Mouse (Mus musculus) gastrocnemius, postnatal 25 days (tissue): ENCODE data around the gene Ppp2r2c. TPM values are rescaled to one million over a fixed set of nuclear protein-coding genes. Genes with fewer than 3 reads are reported as not detected.

Source experiments
- DNase-seq: peaks from one replicate; pipeline ENCODE4 v3.0.0; 2022
- total RNA-seq, 2 experiments: library from RNA; stranded (reverse); gene quantifications; 1 replicate in 1 of 2; 2 replicates in 1 of 2; pipeline ENCODE4 v1.2.3; 2021

Ppp2r2c gene
- total RNA-seq, 2 experiments from 2014 or later = 0.41 to 0.70 TPM

DNA sequence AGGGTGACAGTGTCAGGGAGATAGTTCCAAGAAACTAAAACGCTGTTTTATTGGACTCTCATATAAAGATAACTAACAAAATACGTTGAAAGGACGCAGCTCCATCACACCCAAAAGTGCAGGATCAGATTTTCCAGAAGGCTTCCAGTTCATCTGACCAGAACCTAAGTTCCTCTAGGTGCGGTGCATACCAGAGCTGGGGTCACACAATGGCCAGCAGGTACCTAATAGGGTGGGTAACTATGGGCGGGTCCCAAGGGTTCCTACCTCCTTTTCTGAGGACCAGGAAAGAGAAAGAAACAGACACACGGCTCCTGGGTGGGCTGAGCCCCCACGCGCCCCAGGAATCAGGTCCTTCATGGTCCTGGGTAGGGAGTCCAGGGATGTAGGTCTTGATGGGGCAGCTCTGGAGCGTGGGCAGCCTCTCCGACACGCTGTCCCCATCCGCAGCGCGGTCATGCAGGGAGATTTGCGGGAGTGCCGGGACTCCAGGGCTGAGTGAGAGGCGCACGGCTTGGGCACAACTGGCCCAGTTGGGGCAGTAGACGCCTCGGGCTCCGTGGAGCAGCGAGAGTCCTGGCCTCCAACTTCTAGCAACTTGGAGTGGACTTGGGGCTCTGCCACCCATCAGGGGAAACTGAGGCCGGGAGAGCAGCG, 119.9 kb downstream of the Ppp2r2c start:
- DNase-seq = no peak

DNA sequence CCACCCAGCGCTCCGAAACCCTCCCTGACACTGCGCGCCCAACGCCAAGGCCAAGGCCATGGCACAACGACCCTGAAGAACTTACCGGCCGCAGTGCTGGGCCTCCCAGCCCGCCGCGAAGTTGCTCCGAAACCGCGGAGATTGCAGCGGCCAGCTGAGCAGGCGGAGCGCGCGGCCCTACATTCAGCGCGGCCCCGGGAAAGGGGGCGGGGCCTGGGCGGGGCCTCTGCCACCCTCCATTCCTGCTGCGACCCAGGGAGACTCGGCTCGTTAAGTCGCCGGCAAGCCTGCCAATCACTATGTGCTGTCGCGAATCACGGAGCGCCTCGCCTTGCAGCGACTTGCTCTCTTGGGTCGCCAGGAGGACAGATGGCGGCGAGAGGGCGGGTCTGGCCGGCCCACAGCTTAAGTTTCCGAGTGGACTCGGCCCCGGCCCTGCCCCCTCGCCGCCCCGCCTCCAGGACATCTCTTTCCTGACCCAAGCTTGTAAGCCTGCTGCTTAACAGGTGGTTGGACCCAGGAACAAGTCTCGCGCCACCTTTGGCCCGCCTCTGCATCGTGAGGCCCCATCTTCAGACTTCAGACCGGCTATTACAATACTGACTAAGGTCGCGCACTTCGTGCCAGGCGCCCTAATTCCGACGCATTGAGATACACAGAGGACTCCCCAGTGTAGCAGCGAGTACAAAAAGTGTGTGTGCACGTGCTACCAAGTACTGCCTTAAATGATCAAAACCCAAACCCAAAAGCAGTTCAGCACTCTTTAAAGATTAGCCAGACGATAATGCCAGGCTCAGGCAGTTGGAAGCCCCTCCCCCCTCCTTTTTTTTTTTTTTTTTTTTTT, 120.7 kb downstream of the Ppp2r2c start, which contains the start of gene Wfs1:
Gene Wfs1 (minus strand): TSS at position 425 of the 844 bp plus-strand sequence.
- peak; percentile 99 for DNase-seq

DNA sequence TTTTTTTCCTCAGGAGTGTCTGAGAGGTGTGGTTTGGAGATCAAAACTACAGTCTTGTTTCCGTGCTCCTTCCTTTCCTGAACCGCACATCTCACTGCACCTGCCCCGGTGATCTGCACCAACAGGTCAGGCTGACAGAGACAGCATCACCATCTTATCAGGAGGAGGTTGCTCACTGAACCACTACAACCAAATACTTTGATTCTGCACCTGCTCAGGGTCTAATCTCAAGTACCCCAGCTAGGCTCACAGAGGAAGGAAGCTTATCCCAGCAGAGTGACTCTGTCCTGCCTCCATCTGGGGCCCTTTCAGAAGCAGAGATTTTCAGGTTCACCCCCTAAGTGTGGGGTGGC, 121.3 kb downstream of the Ppp2r2c start:
- DNase-seq = no peak

DNA sequence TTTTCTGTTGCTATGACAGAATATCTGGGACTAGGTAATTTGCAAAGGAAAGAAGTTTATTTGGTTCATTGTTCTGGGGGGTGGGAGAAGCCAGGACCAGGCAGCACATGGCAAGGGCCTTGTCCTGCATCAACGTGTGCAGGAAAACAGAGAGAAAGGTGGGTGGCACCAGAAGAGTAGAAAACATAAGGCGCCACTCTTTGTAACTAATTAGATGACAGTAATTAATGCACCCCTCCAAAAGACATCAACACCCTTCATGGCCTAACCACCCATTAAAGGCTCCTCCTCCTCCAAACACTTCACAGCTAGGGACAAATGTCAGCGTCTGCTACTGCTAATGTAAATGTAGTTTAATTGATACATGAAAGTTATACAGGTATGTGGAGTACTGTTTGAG, 121.9 kb downstream of the Ppp2r2c start:
- no peak for DNase-seq

DNA sequence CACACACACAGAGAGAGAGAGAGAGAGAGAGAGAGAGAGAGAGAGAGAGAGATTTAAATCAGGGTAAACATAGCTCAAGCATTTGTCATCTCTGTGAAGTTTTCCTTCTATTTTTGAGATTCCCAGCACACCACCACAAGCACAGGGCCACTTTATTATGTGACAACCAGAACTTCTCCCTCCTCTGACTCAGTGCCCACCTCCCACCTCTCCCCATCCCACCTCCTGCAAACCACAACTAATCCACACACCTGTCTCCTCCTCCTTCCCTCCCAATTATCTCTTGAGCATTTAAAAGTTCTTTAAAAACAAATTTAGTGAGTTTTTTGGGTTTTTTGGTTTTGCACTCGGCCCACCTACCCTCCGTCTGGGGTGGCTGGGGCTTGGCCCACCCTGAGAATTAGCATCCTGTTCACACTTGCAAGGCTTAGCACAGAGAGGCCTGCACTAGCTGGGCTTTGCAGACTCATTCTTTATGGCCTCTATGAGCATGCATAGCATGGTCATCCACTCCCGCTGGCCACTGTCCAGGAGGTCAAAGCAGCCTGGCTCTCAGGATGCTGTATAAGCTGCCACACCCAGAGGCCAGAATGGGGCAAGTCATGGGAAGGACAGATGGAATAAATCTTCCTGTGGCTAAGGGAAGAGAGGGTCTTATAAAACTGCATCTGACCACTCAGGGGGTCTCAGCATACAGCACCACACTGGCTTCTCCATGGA, 122.5 kb downstream of the Ppp2r2c start:
- no peak for DNase-seq

DNA sequence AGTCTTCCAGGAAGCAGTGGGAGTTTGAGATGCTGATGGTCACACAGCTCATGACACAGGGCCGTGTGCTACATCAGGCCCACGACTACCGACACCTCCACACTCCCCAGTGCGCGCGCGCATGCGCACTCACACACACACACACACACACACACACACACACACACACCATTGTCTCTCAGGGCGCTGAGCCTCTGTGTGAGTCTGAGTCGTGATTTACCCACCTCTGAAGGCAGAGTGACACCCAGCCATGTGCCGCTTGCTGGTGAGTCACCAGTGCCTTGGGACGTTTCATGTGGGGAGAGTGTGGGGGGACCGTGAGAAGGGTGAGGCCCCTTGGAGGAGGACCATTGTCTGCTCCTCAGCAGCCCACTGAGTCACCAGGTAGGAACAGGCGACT, 128.1 kb downstream of the Ppp2r2c start:
- DNase-seq = no peak

DNA sequence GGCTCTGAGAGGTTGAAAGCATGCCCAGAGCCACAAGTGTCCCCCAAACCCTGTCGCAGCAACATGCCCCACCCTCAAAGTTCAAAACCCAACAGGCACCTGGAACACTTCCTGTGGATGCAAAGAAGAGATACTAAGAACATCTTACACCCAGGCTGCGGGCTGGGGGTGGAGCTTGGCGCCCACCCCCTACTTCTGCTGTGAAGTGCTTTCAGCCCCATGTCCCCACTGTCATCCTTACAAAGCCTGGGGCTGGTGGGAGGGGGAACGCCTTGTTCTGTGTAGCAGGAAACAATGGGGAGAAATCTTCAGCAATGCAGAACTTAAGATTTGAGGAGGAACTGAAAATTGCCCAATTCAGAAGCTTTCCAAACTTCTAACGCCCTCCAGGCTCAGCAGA, 129.7 kb downstream of the Ppp2r2c start:
- no peak for DNase-seq

DNA sequence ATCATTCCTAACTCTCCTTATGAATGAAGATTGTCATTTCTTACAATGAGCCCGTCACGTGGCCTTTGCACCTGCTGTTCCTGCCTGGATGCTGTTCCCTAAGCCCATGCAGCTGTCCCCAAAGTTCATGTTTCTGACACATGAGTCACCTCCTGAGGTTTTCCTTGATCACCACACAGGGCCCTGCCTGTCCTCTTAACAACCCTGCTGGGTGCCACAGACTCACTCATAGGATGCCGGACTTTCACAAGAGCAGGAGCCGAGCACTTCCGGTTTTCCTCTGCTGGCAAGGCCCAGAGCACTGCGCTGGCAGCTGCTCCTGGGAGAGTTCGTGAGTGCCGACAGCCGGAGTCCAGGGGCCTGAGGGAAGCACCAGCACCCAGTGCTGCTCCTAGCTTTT, 132.7 kb downstream of the Ppp2r2c start:
- no peak for DNase-seq

DNA sequence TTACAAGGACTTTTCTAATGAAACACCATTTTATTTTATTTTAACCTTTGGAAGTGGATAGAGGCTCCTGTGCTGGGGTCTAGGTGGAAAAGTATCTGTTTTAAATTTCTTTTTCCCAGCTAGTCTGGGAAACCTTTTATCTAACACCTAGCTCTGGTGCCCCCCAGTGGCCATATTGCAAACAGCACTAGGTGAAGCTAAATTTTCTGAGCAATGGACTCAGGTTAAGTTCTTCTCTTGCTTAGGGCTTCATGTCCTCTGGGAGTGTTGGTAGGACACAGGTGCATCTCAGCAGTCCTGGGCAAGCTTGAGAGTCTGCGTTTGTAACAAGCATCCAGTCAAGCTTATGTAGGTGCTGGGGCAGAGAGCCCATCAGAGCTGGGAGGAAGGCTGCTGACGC, 133.7 kb downstream of the Ppp2r2c start:
- DNase-seq = no peak

Other genes with a start within 250 kb of the Ppp2r2c start
- gene D5Ertd579e, start 172.5 kb upstream of the Ppp2r2c start, total RNA-seq = 10 to 100 TPM; 67.6 to 73.7 TPM
- 1 to 10 TPM; 6.9 to 8.1 TPM for gene Bloc1s4, start 119.9 kb upstream of the Ppp2r2c start, total RNA-seq
- gene Mrfap1, start 71.7 kb upstream of the Ppp2r2c start, total RNA-seq = 100 to 1,000 TPM; 220 to 232 TPM
- gene Man2b2, start 37.9 kb upstream of the Ppp2r2c start, total RNA-seq = 1 to 10 TPM; 3.5 to 5.2 TPM
- 10 to 100 TPM; 61.1 to 73.3 TPM for gene Wfs1, start 120.7 kb downstream of the Ppp2r2c start, total RNA-seq
- not detected for gene Gm1043, start 216.9 kb downstream of the Ppp2r2c start, total RNA-seq